Mouse (Mus musculus) cortical plate, adult 2 months (tissue): Measurements from ENCODE around the gene Gm11559. TPM values are rescaled to one million over a fixed set of nuclear protein-coding genes. Genes with fewer than 3 reads are reported as not detected.
"Not testable (repeated sequence)": the region's sequence is repeated elsewhere in the genome, so short reads cannot be mapped to it uniquely, and the experiment has no call there.

Source experiments
- H3K27ac ChIP-seq: fragments of 200-500 bp; 2 replicates; pipeline ENCODE4 v1.5.1; 2012; ENCODE audit warnings: low read length, control low read depth, inconsistent platforms; ENCODE audit not compliant: insufficient read depth
- H3K4me1 ChIP-seq: fragments of 200-500 bp; 2 replicates; pipeline ENCODE4 v1.6.1; 2011; ENCODE audit warnings: low read length; ENCODE audit not compliant: control insufficient read depth, insufficient read depth
- H3K4me3 ChIP-seq: fragments of 200-500 bp; 2 replicates; pipeline ENCODE4 v1.5.1; 2011; ENCODE audit warnings: mild to moderate bottlenecking, low read length, control low read depth; ENCODE audit not compliant: insufficient read depth
- CTCF ChIP-seq: fragments of 200-500 bp; IDR thresholded peaks from 2 replicates; pipeline ENCODE4 v1.5.1; 2011; ENCODE audit warnings: mild to moderate bottlenecking, control low read depth, low read length; ENCODE audit not compliant: insufficient read depth; ENCODE audit errors: extremely low read depth
- POLR2A ChIP-seq: fragments of 200-500 bp; IDR thresholded peaks from 2 replicates; pipeline ENCODE4 v1.6.1; 2011; ENCODE audit warnings: mild to moderate bottlenecking, low read length, control low read depth; ENCODE audit not compliant: insufficient read depth; ENCODE audit errors: extremely low read depth
- polyA plus RNA-seq: library from polyadenylated mRNA; depleted of rRNA; stranded (reverse); fragments of >200 nt; gene quantifications from 2 replicates; pipeline ENCODE4 v1.2.3, GENCODE M21; 2012; rRNA removed

Gene Gm11559
- not detected in 2 replicates for polyA plus RNA-seq

GRCm38 (mm10) chr11:99864176-99864575 is at the start of gene Gm11559:
Gene Gm11559, plus strand, starts transcription at chr11:99864476.
- not testable (repeated sequence) for H3K27ac ChIP-seq, H3K4me3 ChIP-seq, H3K4me1 ChIP-seq

GRCm38 (mm10) chr11:99815566-99815965 is 48.7 kb upstream of the Gm11559 start, which contains the start of gene Gm11564:
Gene Gm11564, minus strand, starts transcription at chr11:99815666.
- H3K27ac ChIP-seq, H3K4me3 ChIP-seq, H3K4me1 ChIP-seq: not testable (repeated sequence)

GRCm38 (mm10) chr11:99837966-99838365 is 26.3 kb upstream of the Gm11559 start, which contains the start of gene 2300003K06Rik:
Gene 2300003K06Rik, minus strand, starts transcription at chr11:99838066.
- Histone ChIP-seq H3K4me3 (no peak within 1 kb of the TSS), H3K4me1 (no peaks in the 10 kb centered on the region), H3K27ac (no peak within 1 kb of the TSS)
- TF ChIP-seq CTCF = no peak
- TF ChIP-seq POLR2A = no peak

- no peak overlapping the region for H3K4me3 ChIP-seq
- no peak overlapping the region for H3K27ac ChIP-seq
- no peaks in the 10 kb centered on the region for H3K4me1 ChIP-seq
- TF ChIP-seq POLR2A (no peak), CTCF (no peak)
Observed at GRCm38 (mm10) chr11:99842185-99842584, 22.1 kb upstream of the Gm11559 start.

- Histone ChIP-seq H3K27ac (no peak overlapping the region), H3K4me3 (no peak overlapping the region), H3K4me1 (no peaks in the 10 kb centered on the region)
- TF ChIP-seq CTCF (no peak), POLR2A (no peak)
Observed at GRCm38 (mm10) chr11:99846746-99847145, 17.5 kb upstream of the Gm11559 start.

- Histone ChIP-seq H3K4me1 (no peaks in the 10 kb centered on the region), H3K27ac (no peak within 1 kb of the TSS), H3K4me3 (no peak within 1 kb of the TSS)
- no peak for TF ChIP-seq POLR2A
- no peak for TF ChIP-seq CTCF
Observed at GRCm38 (mm10) chr11:99851508-99851907, 12.8 kb upstream of the Gm11559 start, which contains the start of gene Krtap4-16. Gene Krtap4-16, minus strand, starts transcription at chr11:99851608.

GRCm38 (mm10) chr11:99854121-99854520 is 10.2 kb upstream of the Gm11559 start:
- no peak overlapping the region for H3K27ac ChIP-seq
- no peak overlapping the region for H3K4me3 ChIP-seq
- TF ChIP-seq POLR2A (no peak), CTCF (no peak)
- peaks cover 2% of the 10 kb centered on the region; the same call in 1 of the 2 replicates for H3K4me1 ChIP-seq

- no peak for TF ChIP-seq CTCF
- TF ChIP-seq POLR2A = no peak
Observed at GRCm38 (mm10) chr11:99857617-99858016, 6.7 kb upstream of the Gm11559 start, which contains the start of gene Gm11568. Gene Gm11568, plus strand, starts transcription at chr11:99857917.

GRCm38 (mm10) chr11:99858761-99859160 is 5.5 kb upstream of the Gm11559 start:
- H3K4me3 ChIP-seq = no peak overlapping the region

More at GRCm38 (mm10) chr11:99857617-99858016, 6.7 kb upstream of the Gm11559 start, which contains the start of gene Gm11568:
- Histone ChIP-seq H3K4me1 (peaks cover 2% of the 10 kb centered on the region; the same call in 1 of the 2 replicates), H3K4me3 (no peak within 1 kb of the TSS), H3K27ac (no peak within 1 kb of the TSS)

GRCm38 (mm10) chr11:99873089-99873488 is 8.8 kb downstream of the Gm11559 start, which contains the start of gene Krtap9-1:
Gene Krtap9-1, plus strand, starts transcription at chr11:99873389.
- not testable (repeated sequence) for H3K4me3 ChIP-seq, H3K4me1 ChIP-seq, H3K27ac ChIP-seq

More at GRCm38 (mm10) chr11:99858761-99859160, 5.5 kb upstream of the Gm11559 start:
- H3K4me1 ChIP-seq = peaks cover 2% of the 10 kb centered on the region; the same call in 1 of the 2 replicates
- no peak overlapping the region for H3K27ac ChIP-seq
- no peak for TF ChIP-seq CTCF

- H3K27ac ChIP-seq, H3K4me3 ChIP-seq, H3K4me1 ChIP-seq: not testable (repeated sequence)
Observed at GRCm38 (mm10) chr11:99878887-99879286, 14.6 kb downstream of the Gm11559 start, which contains the start of gene Gm11567. Gene Gm11567, plus strand, starts transcription at chr11:99879187.
